Mouse (Mus musculus) stomach, postnatal 0 days (tissue): ENCODE results near the gene Mipol1. TPM values are rescaled to one million over a fixed set of nuclear protein-coding genes. Genes with fewer than 3 reads are reported as not detected.

ENCODE experiments used
- ATAC-seq: fragments of 200-750 bp; cut with Nextera tagmentation; 2 replicates; pipeline ENCODE4 v1.8.0; 2017; ENCODE audit not compliant: low FRiP score, low TSS enrichment
- DNase-seq: peaks from one replicate; pipeline ENCODE4 v3.0.0-alpha.2; 2016; ENCODE audit warnings: low spot score
- H3K27ac ChIP-seq: fragments of 300-500 bp; sonication (generic); replicated peaks from 2 replicates; pipeline ENCODE4 v1.5.1; 2014; ENCODE audit warnings: mild to moderate bottlenecking, control low read depth
- H3K27me3 ChIP-seq: fragments of 300-500 bp; sonication (generic); 2 replicates; pipeline ENCODE4 v1.6.1; 2014; ENCODE audit warnings: low read length; ENCODE audit not compliant: control insufficient read depth, insufficient read depth
- H3K36me3 ChIP-seq: fragments of 300-500 bp; sonication (generic); 2 replicates; pipeline ENCODE4 v1.6.1; 2014; ENCODE audit warnings: low read length, mixed read lengths; ENCODE audit not compliant: control insufficient read depth, insufficient read depth
- H3K4me1 ChIP-seq: fragments of 300-500 bp; sonication (generic); replicated peaks from 2 replicates; pipeline ENCODE4 v1.6.1; 2014; ENCODE audit warnings: antibody characterized with exemption; ENCODE audit not compliant: control insufficient read depth, insufficient read depth
- H3K4me2 ChIP-seq: fragments of 300-500 bp; sonication (generic); replicated peaks from 2 replicates; pipeline ENCODE4 v1.6.1; 2014; ENCODE audit warnings: low read depth, mild to moderate bottlenecking, control low read depth, moderate library complexity
- H3K4me3 ChIP-seq: fragments of 300-500 bp; sonication (generic); 2 replicates; pipeline ENCODE4 v1.5.1; 2014; ENCODE audit warnings: low read depth, low read length, control low read depth
- H3K9ac ChIP-seq: fragments of 300-500 bp; sonication (generic); 2 replicates; pipeline ENCODE4 v1.6.1; 2014; ENCODE audit warnings: mild to moderate bottlenecking, low read length, control low read depth, mixed read lengths
- H3K9me3 ChIP-seq: fragments of 300-500 bp; sonication (generic); 2 replicates; pipeline ENCODE4 v1.6.1; 2016; ENCODE audit warnings: low read length; ENCODE audit not compliant: control insufficient read depth
- CTCF ChIP-seq: IDR thresholded peaks from 2 replicates; pipeline ENCODE4 v1.5.1; 2016; ENCODE audit warnings: antibody characterized with exemption, low read depth, mild to moderate bottlenecking, moderate library complexity
- EP300 ChIP-seq: optimal IDR thresholded peaks from 2 replicates; pipeline ENCODE3; 2016; ENCODE audit warnings: antibody characterized with exemption
- WGBS: fragments of 180-500 bp; shearing (Covaris S2); extraction: QIAGEN DNeasy Blood & Tissue Kit; methylation state at CpG from one replicate; pipeline ENCODE4 v1.1.7; 2014; 5-methylcytosine and 5-hydroxymethylcytosine counted together
- polyA plus RNA-seq: library from polyadenylated mRNA; unstranded; fragments of >200 nt; fragmentation: Nextera tagmentation; extraction: Ambion mirVana; gene quantifications from 2 replicates; pipeline ENCODE4 v1.2.1, GENCODE M21; 2015

The Mipol1 gene
- polyA plus RNA-seq, 1 experiment from 2014 or later = 5.9 TPM

DNA sequence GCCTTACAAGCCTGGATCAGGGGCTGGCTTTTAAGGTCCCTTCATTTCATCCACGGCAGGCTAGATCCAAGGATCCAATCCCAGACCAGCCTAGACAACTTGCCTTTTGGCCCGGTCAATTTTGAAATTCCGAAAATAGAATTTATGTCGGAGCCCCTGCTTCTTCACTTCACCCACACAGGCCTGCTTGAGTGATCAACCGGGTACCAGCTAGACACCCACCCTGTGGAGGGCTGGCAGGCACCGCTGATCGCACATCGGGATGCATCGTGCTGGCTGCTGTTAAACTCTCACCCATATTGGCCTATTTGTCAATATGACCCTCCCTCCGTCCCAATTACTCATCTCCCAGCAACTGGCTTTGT is 313.4 kb downstream of the Mipol1 start:
- WGBS = 3% methylated on average over 10 of the region's 10 CpGs
- peak; percentile 34 for DNase-seq
- H3K27me3 ChIP-seq = peaks cover 8% of the 10 kb centered on the region; the same call in 1 of the 2 replicates

DNA sequence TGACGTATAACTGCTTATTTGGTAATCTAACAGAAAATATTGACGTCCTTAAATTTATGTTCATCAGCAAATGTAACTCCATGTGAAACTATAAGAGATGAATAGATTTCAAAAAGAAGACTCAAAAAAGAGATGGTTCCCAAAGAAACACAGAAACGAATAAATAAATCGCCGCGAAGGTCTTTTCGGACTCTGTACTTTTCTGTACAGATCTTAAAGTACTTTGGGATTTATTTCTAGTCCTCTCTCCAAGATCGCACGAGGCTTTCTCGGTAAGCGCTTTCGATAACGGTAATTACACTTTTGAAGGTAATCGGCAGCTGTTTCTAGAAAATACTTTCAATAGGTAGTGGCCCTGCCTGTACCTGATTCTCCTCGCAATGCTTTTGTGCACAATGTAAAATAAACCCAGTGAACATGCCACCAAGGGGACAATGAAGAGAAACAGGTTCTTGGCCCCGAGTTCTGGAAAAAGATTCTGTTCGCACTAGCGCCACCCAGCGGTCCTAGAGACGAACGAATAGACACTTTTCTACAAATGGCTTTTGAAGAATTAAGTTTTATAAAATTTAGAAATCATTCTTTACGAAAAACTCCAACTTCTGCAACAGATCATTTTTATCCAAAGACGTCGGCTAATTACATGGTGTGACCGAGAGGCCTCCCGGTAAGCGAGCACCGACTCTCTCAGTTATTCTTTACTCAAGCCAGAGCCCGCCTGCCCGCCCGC is 314.6 kb downstream of the Mipol1 start:
- H3K4me1 ChIP-seq = no peaks in the 10 kb centered on the region
- TF ChIP-seq EP300 = no peak
- TF ChIP-seq CTCF = peak; percentile 76
- H3K27me3 ChIP-seq = peaks cover 6% of the 10 kb centered on the region; the same call in 1 of the 2 replicates
- no peaks in the 10 kb centered on the region for H3K9me3 ChIP-seq
- H3K4me3 ChIP-seq = peak overlapping the region; percentile 52
- H3K9ac ChIP-seq = peak overlapping the region; percentile 74
- ATAC-seq (no peak), DNase-seq (peak; percentile 81)
- no peaks in the 10 kb centered on the region; the same call in 1 of the 2 replicates for H3K36me3 ChIP-seq
- 2% methylated on average over 31 of the region's 31 CpGs for WGBS
- H3K4me2 ChIP-seq = peak overlapping the region; percentile 57
- H3K27ac ChIP-seq = peak overlapping the region; percentile 95

More for the DNA sequence above, 313.4 kb downstream of the Mipol1 start:
- peak overlapping the region; percentile 52 for H3K4me3 ChIP-seq
- H3K9ac ChIP-seq = peak overlapping the region; percentile 72
- no peak for ATAC-seq
- no peaks in the 10 kb centered on the region for H3K9me3 ChIP-seq
- TF ChIP-seq CTCF (no peak), EP300 (no peak)
- H3K4me1 ChIP-seq = no peaks in the 10 kb centered on the region
- H3K4me2 ChIP-seq = peak overlapping the region; percentile 60
- no peaks in the 10 kb centered on the region; the same call in 1 of the 2 replicates for H3K36me3 ChIP-seq
- H3K27ac ChIP-seq = peak overlapping the region; percentile 80

DNA sequence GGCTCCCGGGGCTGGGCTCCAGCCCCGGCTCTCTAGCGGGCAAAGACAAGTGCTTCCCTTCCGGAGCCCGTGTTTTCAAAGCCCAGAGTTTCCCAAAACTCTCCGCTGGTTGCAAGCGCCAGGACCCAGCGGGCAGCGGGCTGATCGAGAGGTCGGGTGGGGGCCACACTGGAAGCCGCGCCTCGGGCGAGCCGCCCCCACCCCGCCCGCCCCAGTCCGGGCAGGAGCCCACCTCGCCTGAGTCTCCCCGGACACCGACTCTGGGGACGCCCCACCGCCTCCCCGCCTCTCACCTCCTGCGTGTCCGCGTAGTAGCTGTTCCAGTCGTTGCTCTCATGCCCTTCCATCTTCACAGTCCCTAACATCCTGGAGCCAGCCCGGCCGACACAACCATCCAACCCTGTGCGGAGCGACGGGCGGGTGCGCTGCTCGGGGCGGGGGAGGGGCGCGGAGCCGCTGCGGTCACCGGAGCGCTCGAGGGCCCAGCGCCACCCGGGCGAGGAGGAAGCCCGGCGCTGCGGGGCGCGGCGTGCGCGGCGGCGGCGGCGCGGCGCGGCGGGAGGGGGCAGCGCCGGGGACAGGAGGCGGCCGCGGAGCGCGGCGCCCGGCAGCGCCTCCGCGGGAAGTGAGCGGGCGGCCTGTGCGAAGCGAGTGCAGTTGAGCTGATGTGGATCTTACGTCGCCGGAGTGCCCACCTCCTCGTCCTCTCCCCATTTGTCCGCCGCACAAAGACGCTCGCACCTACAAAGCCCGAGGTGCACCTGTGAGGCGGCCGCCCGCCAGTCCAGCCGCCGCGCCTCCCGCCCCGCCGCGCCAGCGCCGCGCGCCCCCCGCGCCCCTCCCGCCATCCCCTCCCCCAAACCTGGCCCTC is 315.4 kb downstream of the Mipol1 start:
- Histone ChIP-seq H3K4me3 (peak overlapping the region; percentile 52), H3K27me3 (peaks cover 6% of the 10 kb centered on the region), H3K27ac (peak overlapping the region; percentile 95), H3K36me3 (no peaks in the 10 kb centered on the region; the same call in 1 of the 2 replicates), H3K9ac (peak overlapping the region; percentile 74), H3K9me3 (no peaks in the 10 kb centered on the region), H3K4me2 (peak overlapping the region; percentile 57), H3K4me1 (no peaks in the 10 kb centered on the region)
- DNase-seq (peak; percentile 85), ATAC-seq (peak; percentile 74)
- no peak for TF ChIP-seq CTCF
- TF ChIP-seq EP300 = no peak
- WGBS = under 1% methylated on average over 62 of the region's 106 CpGs

Other genes with a start within 250 kb of the Mipol1 start
- gene Slc25a21, start 33.0 kb upstream of the Mipol1 start, polyA plus RNA-seq = 1.2 TPM in 2 replicates
- 24.0 TPM in 2 replicates for gene Prps1l3, start within 50 bp of the Mipol1 start, polyA plus RNA-seq